Mouse (Mus musculus) thymus, postnatal 14 days (tissue): ENCODE measurements around the gene Stk39.

ENCODE experiments used
- DNase-seq: peaks from one replicate; pipeline ENCODE4 v3.0.0; 2021

Stk39 gene

DNA sequence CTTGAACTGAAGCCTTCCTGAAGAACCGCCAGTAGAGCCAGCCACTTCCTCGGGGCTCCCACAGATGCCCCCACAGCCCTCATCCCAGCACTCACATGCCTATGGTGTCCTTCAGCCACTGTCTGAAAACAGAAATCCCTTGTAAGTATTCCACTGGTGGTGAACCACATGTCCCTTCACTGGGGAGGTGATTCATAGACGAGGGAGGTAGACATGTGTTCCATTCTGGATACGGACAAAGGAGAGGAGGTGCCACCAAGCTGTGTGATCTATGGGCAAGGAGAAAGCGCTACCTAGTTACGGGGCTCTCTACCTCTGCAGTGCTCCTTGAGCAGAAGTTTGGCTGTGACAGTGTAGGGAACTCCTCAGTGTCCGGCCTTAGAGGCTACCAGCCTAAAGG lies 52.9 kb downstream of the Stk39 start:
- no peak for DNase-seq

DNA sequence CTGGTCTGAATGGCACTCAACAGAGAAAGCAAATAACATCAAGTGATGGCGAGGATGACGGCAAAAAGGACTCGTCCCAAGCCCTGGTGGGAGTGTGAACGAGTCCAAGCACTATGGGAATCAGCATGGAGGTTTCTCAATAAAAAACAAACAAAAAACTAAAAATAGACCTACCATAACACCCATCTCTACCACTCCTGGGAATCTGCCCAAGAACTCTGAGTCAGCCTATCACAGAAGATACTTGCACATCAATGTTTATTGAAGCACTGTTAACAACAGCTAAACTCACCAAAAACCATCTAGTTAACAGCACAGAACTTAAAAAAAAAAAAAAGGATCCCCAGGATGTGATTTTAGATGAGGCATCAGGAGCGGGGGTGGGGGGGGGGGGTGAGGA lies 55.0 kb downstream of the Stk39 start:
- no peak for DNase-seq

DNA sequence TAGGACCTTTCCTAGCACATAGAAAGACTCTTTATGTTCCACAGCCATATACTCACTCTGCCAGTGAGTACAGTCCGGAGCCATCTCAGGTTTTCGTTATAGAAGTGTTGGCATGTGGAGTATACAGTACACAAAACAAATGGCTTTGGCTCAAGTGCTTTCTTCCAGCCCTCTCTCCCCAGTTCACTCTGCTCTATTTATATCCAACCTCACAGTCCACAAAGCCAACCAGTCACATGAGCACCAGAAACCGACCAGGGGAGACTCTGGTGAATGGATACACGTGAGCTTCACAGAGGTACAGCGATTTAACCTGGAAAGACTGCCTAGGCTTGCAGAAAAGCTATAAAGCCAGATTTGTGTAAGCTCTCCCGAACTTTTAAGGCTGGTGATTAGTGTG lies 56.4 kb downstream of the Stk39 start:
- DNase-seq: no peak

DNA sequence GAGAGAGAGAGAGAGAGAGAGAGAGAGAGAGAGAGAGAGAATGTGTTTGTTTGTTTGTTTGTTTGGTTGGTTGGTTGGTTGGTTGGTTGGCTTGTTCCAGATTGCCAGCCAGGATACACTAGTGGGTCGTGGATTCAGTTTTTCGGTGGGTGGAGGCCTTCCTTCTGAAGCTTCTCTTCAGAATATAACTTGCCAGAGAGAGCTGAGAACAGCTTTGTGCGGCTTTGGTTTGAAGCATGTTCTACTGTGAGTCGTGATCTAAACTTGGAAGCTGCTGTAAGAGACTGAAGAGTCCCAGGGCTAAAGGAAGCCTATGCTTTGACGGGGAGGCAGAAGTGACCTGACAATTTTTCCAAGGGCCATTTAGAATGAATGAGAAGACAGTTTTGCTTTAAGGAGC lies 59.9 kb downstream of the Stk39 start:
- no peak for DNase-seq

DNA sequence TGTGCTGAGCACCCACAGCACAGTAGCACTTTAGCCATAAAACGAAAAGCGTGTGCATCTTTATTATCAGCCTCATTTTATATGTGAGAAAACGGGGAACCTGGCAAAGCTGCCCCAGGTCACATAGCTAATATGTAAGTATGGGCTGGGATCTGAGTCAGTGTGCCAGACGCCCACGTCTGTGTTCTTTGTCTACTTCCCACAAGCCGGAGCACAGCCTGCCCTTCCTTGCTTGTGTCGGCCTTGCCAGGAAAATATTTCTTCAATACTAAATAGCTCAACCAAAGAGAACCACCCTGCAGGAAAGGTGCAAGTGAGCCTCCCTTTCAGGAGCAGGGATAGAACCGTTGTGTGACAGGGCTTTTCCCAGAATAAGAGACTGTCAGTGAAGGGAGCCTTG lies 60.9 kb downstream of the Stk39 start:
- DNase-seq: no peak

DNA sequence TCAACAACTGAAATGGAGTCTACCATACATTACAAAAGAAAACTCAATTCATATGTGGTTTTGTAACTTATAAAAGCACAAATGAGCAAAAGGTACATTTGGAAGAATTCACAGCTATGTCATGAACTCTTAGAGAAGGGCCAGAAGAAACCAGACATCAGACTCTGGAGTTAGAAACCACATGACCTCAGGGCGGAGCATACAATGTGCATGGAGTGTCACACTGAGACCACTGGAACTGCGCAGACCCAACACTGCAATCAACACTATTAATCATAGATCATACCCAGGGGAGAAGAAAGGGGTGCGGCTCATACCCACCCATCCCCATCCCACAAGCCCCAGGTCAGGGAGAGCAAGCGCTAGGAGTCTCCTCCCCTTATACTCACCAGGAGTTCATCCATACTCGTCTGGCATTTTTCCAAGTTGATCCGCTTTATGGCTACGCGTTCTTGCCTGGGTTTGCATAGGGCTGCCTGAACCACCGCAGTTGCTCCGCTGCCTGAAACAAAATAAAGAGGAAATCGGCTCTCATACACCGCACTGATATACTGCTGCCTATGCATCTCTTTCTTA lies 62.3 kb downstream of the Stk39 start:
- DNase-seq: no peak

- DNase-seq: no peak
Measured at GRCm38 (mm10) chr2:68408271-68408980, 63.6 kb downstream of the Stk39 start.

DNA sequence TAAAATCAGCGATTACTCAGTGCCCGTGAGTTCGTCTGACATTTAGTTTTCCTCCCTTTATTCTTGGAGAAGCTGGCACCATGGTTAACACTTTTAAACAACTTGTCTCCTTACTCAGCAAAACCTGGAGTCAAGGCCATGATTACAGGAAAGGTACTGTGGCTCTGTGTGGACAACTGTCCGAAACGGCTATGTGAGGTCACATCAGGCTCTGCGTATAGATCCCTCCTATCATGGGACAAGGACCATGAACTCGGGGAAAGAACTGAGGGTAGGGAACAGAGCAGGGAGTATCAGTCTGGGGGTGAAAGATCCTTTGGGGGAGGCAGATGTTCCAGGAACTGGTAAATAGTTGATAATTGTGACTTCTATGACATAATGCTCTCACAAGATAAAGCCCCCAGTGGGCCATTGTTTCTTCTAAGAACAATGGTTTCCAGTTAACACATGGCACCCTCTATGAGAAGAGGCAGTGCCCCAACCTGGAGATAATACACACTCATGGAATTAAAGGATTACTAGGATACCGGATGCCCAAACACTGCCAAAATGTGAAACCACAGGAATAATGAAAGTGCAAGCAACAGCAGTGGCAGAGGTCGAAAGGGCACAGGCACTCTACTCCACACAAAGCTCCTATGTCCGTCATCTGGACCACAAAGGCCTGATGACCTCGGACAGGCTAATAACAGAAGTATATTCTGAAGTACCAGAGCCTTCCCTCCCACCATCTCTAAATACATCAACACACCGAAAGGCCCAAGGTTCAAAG lies 64.7 kb downstream of the Stk39 start:
- no peak for DNase-seq

DNA sequence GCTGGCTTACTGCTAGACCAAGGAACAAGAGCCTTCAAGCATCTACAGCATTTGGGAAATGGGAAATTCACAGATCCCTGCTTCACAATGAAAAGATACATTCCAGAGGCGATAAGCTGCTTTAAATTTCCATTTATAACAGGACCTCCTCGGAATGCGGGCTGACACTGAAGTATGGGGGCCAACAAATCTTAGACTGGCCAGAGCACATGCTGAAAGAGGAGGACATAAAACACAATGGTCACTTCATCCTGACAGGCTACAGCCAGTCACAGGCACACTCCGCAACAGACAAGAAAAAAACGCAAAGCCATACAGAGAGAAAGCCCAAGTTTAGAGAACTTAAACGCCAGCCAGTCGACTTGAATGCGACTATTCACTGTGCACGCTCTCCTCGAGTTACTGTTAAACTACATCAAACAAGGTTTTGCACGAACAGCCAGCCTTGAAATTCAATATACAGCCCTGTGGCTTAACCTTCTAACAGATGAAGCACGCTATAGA lies 65.4 kb downstream of the Stk39 start:
- no peak for DNase-seq

DNA sequence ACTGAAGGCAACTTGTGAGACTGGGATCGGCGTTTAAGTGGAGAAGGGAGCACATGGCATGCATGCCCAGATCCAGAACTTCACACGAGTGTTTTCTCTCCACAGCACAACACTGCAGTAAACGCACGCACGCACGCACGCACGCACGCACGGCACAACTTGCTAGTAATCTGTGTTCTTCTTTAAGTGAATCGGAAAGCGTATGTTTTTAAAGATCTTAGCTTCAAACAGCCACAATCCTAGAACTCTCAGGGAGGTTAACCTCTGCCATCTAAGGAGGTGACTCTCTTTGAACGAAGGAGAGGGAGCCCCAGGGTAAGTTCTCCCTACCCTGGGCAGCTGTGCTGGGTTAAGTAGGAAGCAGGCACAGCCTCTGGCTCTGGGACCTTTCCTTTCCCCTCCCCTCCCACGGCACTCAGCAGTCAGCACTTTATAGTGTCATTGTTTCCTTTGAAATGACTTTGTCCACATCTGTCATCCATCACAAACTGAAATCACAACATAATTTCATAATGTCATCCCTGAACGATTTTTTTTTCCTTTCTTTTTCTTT lies 66.8 kb downstream of the Stk39 start:
- no peak for DNase-seq

- no peak for DNase-seq
Measured at GRCm38 (mm10) chr2:68404274-68405162, 67.5 kb downstream of the Stk39 start.

DNA sequence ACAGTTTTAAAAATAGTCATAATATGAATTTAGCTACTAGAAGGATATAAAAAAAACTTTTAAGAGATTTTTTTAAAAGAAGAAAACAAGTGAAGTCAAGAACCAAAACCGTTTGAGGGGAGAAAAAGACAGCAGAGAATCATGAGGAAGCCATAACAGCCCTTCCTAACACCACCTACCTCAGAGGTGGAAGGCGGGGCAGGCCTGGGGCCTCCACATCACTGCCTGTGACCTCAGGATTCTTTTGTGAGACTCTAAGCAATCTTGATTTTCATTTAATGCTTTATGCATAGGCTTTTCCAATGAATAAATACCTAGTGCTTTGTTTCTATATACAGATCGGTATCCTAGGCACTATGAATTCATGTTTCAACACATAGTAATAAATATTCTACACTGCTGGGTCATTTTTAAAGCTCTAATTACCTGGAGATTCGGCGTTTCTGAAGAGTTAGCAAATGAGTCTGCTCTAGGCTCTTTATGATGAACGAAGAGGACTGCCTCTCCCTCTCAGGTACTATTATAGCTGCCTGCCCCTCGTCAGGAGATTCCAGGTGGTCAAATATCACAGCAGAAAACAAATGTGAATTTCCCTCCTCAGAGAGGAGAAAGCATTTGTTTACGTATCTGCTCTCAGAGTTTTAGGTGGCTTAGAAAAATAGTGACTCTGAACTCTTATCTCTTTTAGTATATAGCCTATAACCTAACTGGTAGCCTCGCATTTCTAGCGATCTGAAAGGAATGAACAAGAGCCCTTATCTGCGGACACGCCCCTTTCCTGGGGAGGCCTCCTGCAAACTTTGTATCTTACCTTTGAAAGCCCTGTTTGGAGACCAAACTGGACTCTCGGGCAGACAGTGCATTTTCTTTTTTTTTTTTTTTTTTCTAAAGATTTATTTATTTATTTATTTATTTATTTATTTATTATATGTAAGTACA lies 78.2 kb downstream of the Stk39 start:
- no peak for DNase-seq

DNA sequence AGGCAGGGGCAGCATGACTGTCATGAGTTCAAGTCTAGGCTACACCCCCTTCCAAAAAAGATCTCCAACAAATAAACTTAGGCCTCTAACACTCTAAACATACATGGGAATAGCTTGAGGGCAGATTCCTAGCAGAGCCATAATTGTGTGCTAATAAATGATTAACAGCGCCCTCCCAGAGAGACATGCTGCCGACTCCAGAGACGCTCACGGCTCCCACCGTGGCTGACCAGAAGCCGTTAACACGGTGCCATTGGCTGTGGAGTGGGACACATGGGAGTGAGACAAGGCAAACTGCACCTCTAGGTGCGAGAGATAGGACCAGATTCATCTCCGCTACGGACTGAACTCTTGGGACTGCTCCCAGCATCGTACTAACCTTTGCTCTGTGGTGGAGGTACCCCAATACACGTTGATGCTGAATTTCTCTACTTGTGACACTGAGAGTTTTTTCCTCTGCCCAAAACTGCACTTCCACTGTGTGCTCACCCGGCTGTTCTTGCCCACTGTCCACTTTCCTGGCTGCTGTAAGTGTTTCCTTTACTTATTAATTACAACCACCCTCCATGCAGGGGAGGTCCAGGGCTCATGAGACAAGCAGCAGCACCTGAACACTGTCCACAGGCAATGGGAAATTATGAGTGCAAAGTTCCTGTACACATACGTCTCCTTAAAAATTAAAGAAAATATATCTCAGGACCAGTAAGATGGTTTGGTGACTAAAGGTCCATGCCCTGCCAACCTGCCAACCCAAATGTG lies 84.1 kb downstream of the Stk39 start:
- DNase-seq: no peak

GRCm38 (mm10) chr2:68386313-68386863 lies 85.7 kb downstream of the Stk39 start:
- no peak for DNase-seq

DNA sequence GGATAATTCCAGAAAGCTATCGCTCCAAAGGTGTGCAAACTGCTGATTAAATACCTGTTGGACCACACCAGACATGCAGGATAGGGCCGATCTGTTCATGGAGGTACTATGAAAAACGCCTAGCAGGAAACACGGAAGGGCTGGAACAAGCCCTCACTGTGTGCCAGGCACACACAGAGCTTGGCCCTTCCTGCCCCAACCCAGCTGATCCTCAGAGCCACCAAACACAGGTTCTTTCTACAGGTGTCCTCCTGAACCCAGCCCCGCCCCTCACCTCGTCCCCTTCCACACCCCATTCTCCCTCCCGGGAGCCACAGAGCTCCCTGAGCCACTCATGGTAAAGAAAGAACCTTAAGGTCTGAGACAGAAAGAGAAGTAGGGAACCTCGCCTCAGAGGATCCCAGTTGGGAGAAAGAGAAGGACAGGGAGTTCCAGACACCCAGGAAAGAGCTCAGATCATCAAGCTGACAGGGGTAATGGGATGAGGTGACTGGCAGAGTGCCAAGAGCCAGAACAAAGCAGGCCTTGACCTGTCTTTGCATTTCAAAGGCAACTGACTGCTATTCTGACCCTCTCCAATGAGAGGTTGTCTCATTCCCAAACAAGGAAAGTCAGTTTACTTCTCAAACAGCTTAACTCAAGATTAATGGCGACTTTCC lies 86.3 kb downstream of the Stk39 start:
- DNase-seq: no peak

DNA sequence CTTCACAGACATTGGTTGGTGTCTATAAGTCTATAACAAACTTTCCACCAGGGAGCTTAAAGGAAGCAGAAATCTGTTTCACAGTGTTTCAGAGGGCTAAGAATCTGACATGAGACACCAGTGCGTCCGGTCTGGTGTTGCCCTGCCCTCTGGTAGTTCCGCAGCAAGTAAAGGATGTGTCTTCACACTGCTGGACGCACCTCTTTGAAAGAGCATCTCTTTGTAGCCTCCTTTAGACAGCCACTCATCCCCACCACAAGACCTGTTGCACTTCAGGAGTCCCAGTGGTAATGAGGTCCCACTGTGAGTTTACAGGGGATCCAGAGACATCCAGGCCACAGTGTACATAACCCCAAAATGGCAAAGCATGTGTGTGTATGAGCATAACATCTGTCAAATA lies 88.1 kb downstream of the Stk39 start:
- no peak for DNase-seq

DNA sequence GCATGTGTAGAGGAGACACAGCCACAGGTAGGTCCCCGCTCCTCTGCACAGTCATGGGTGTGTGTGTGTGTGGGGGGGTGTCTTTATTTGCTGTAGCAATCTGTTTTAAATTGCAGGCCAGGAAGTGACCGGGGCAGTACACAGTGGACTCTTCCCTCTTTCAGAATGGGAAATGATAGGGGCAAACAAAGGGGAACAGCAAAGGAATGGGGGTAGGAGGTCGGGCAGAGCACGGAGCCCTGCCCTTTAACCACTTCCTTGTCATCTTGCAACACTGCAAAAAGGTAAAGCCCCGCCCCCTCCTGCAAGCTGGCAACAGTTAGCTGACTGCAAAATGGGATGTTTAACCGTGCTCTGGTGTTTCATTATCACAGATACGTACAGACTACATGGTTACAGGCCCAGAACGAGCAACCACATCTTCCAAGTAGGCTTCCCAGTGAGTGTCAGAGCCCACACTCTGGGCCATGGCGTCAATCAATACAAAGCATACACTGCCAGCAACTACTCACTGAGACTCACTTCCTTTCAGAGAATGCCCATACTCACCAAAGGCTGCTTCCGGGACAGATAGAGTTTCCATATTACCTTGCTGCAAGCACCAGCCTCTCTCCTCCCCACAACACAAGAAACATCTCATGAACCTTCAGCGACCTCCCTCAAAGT lies 89.5 kb downstream of the Stk39 start:
- peak; percentile 87 for DNase-seq

- DNase-seq: peak; percentile 38
Measured at GRCm38 (mm10) chr2:68381881-68382280, 90.2 kb downstream of the Stk39 start.

DNA sequence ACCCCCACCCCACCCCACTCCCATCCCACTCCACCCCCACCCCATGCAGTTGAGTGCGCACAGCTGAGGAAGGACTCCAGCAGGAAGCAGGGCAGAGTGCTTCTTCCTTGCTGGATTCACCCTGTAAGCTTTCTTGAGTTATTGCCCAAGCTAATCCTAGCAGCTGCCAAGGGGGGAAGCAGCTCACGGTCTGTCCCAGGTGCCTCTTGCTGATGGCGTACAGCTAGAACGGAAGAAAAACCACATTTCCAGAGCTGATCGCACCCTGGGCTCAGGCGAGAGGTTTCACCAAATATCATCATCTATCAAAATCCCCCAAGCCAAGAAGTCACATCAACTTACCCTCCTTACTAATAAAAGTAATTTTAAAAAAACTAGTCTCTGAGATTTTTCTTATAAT lies 90.9 kb downstream of the Stk39 start:
- peak; percentile 65 for DNase-seq
